ENCODE assay signal across 32 mouse cellular contexts in the genomic region with DNA sequence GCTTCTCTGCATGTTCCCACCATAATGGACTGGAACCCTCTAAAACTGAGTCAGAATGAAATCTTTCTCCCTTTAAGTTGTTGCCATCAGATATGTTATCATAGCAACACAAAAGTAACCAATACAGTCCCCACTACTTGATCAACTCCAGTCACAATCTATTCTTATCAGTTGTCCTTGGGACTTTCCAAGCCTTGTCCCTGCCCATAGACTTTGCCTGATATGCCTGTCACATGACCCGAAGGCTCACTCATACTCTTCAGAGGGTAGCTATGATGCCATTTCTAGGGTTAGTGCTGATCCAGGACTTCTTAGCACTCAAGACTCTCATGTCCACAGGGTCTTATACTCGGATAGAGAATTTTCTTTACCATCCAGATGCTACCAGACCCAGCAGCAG. TPM values are rescaled to one million over a fixed set of nuclear protein-coding genes. Genes with fewer than 3 reads are reported as not detected.
"Had no signal": no experiment of that assay in that cellular context is flagged by ENCODE, and none has a peak within 500 bp of the region (broad histone marks: within the 10 kb centered on the region; RNA-seq: fewer than 3 reads in every experiment).

No protein-coding gene starts in this region.

- DNase-seq: left cerebral cortex, postnatal 4 days; liver; liver, embryonic 13.5 days; liver, postnatal 0 days; lung, adult 18-20 months; lung, adult 2 months; lung, embryonic 14.5 days; lung, postnatal 10 days; lung, postnatal 14 days; lung, postnatal 36 days; lung, postnatal 4 days; midbrain, embryonic 14.5 days had no signal

- H3K27me3 ChIP-seq: limb, embryonic 12.5 days; limb, embryonic 13.5 days; limb, embryonic 15.5 days; liver, embryonic 12.5 days; liver, embryonic 13.5 days; liver, embryonic 15.5 days; lung, embryonic 15.5 days; midbrain, embryonic 12.5 days; midbrain, embryonic 13.5 days; midbrain, embryonic 15.5 days had no signal

- H3K27ac ChIP-seq: left cerebral cortex, adult 2 months; limb, embryonic 10.5 days; limb, embryonic 12.5 days; limb, embryonic 13.5 days; limb, embryonic 15.5 days; liver, embryonic 12.5 days; liver, embryonic 13.5 days; liver, embryonic 14.5 days; liver, embryonic 15.5 days; lung, embryonic 15.5 days; macrophage; midbrain, embryonic 10.5 days; midbrain, embryonic 12.5 days; midbrain, embryonic 13.5 days; midbrain, embryonic 15.5 days had no signal

- H3K36me3 ChIP-seq: limb, embryonic 10.5 days; limb, embryonic 12.5 days; limb, embryonic 13.5 days; limb, embryonic 15.5 days; liver, embryonic 12.5 days; liver, embryonic 13.5 days; liver, embryonic 15.5 days; lung, embryonic 15.5 days; midbrain, embryonic 10.5 days; midbrain, embryonic 12.5 days; midbrain, embryonic 13.5 days; midbrain, embryonic 15.5 days had no signal

- ATAC-seq: liver, embryonic 12.5 days; liver, postnatal 0 days; lung, postnatal 0 days; midbrain, embryonic 13.5 days; midbrain, embryonic 15.5 days; midbrain, embryonic 16.5 days had no signal

- H3K4me2 ChIP-seq: limb, embryonic 12.5 days; limb, embryonic 13.5 days; limb, embryonic 15.5 days; liver, embryonic 11.5 days; liver, embryonic 12.5 days; liver, embryonic 13.5 days; liver, embryonic 15.5 days; lung, embryonic 14.5 days; lung, embryonic 15.5 days; midbrain, embryonic 11.5 days; midbrain, embryonic 12.5 days; midbrain, embryonic 13.5 days; midbrain, embryonic 15.5 days had no signal

- H3K9me3 ChIP-seq: limb, embryonic 10.5 days; limb, embryonic 12.5 days; limb, embryonic 13.5 days; limb, embryonic 15.5 days; liver, embryonic 12.5 days; liver, embryonic 13.5 days; liver, embryonic 15.5 days; lung, embryonic 15.5 days; midbrain, embryonic 10.5 days; midbrain, embryonic 12.5 days; midbrain, embryonic 13.5 days; midbrain, embryonic 15.5 days had no signal

- H3K4me1 ChIP-seq: liver, embryonic 12.5 days; liver, embryonic 13.5 days; liver, embryonic 15.5 days; lung, embryonic 15.5 days; midbrain, embryonic 12.5 days; midbrain, embryonic 13.5 days; midbrain, embryonic 15.5 days had no signal

- H3K4me3 ChIP-seq: left cerebral cortex, adult 2 months; limb, embryonic 10.5 days; limb, embryonic 12.5 days; limb, embryonic 13.5 days; limb, embryonic 15.5 days; liver, embryonic 12.5 days; liver, embryonic 13.5 days; liver, embryonic 15.5 days; lung, embryonic 15.5 days; megakaryocyte, embryonic 14.5 days; midbrain, embryonic 10.5 days; midbrain, embryonic 12.5 days; midbrain, embryonic 13.5 days; midbrain, embryonic 15.5 days; myocyte had no signal

- H3K9ac ChIP-seq: limb, embryonic 12.5 days; limb, embryonic 13.5 days; limb, embryonic 15.5 days; liver, embryonic 12.5 days; liver, embryonic 13.5 days; liver, embryonic 14.5 days; liver, embryonic 15.5 days; liver, postnatal 0 days; lung, embryonic 14.5 days; lung, embryonic 15.5 days; midbrain, embryonic 12.5 days; midbrain, embryonic 13.5 days; midbrain, embryonic 15.5 days had no signal

RNA-seq across cellular contexts. Expression of a gene that starts 13.0 kb away (rescaled TPM):
- polyA plus RNA-seq: macrophage had no signal
